Mouse (Mus musculus): ENCODE measurements around the gene Gart. TPM values are rescaled to one million over a fixed set of nuclear protein-coding genes. Genes with fewer than 3 reads are reported as not detected.

The Gart gene
- polyA plus RNA-seq, 1 experiment from 2014 or later = 62.1 TPM

- Histone ChIP-seq H3K9me3 (no peaks in the 10 kb centered on the region), H3K9ac (no peak overlapping the region), H3K36me3 (peaks cover 89% of the 10 kb centered on the region), H3K4me2 (no peak overlapping the region), H3K4me3 (no peak overlapping the region), H3K4me1 (replicated peaks) (peaks cover 18% of the 10 kb centered on the region), H3K27ac (replicated peaks) (no peak overlapping the region), H3K27me3 (no peaks in the 10 kb centered on the region)
- WGBS = 95% methylated on average over 3 of the region's 3 CpGs
- ATAC-seq (ENCODE audit: low read depth) = no peak
Observed at GRCm38 (mm10) chr16:91663795-91664194, 17.0 kb upstream of the Gart start.

GRCm38 (mm10) chr16:91662336-91662735 lies 15.6 kb upstream of the Gart start:
- Histone ChIP-seq H3K4me1 (replicated peaks) (peaks cover 18% of the 10 kb centered on the region), H3K9me3 (no peaks in the 10 kb centered on the region), H3K4me3 (no peak overlapping the region), H3K4me2 (no peak overlapping the region), H3K9ac (no peak overlapping the region), H3K27ac (replicated peaks) (no peak overlapping the region), H3K27me3 (no peaks in the 10 kb centered on the region), H3K36me3 (peaks cover 93% of the 10 kb centered on the region)
- WGBS = 94% methylated on average over 16 of the region's 16 CpGs
- no peak for ATAC-seq (ENCODE audit: low read depth)

GRCm38 (mm10) chr16:91661397-91661796 lies 14.6 kb upstream of the Gart start:
- no peak overlapping the region for H3K27ac ChIP-seq (replicated peaks)
- no peak for ATAC-seq (ENCODE audit: low read depth)
- no peak overlapping the region for H3K4me3 ChIP-seq
- 50% methylated on average over 1 of the region's 1 CpGs for WGBS
- peaks cover 18% of the 10 kb centered on the region for H3K4me1 ChIP-seq (replicated peaks)
- H3K36me3 ChIP-seq = peaks cover 93% of the 10 kb centered on the region
- H3K27me3 ChIP-seq = no peaks in the 10 kb centered on the region
- no peaks in the 10 kb centered on the region for H3K9me3 ChIP-seq
- H3K9ac ChIP-seq = no peak overlapping the region
- no peak overlapping the region for H3K4me2 ChIP-seq

GRCm38 (mm10) chr16:91659798-91660197 lies 13.0 kb upstream of the Gart start:
- no peak overlapping the region for H3K27ac ChIP-seq (replicated peaks)
- H3K4me2 ChIP-seq = no peak overlapping the region
- WGBS = 98% methylated on average over 20 of the region's 20 CpGs
- H3K9ac ChIP-seq = no peak overlapping the region
- H3K27me3 ChIP-seq = no peaks in the 10 kb centered on the region
- no peaks in the 10 kb centered on the region for H3K9me3 ChIP-seq
- H3K36me3 ChIP-seq = peaks cover 93% of the 10 kb centered on the region
- H3K4me3 ChIP-seq = no peak overlapping the region
- ATAC-seq (ENCODE audit: low read depth) = no peak
- peaks cover 18% of the 10 kb centered on the region for H3K4me1 ChIP-seq (replicated peaks)

GRCm38 (mm10) chr16:91658471-91658870 lies 11.7 kb upstream of the Gart start:
- H3K4me3 ChIP-seq = no peak overlapping the region
- no peak for ATAC-seq (ENCODE audit: low read depth)
- H3K4me1 ChIP-seq (replicated peaks) = peaks cover 18% of the 10 kb centered on the region
- 96% methylated on average over 5 of the region's 5 CpGs for WGBS
- H3K27ac ChIP-seq (replicated peaks) = no peak overlapping the region
- no peak overlapping the region for H3K4me2 ChIP-seq
- no peaks in the 10 kb centered on the region for H3K27me3 ChIP-seq
- H3K36me3 ChIP-seq = peaks cover 93% of the 10 kb centered on the region
- H3K9ac ChIP-seq = no peak overlapping the region
- no peaks in the 10 kb centered on the region for H3K9me3 ChIP-seq

GRCm38 (mm10) chr16:91657285-91657684 lies 10.5 kb upstream of the Gart start:
- 98% methylated on average over 17 of the region's 17 CpGs for WGBS
- no peak overlapping the region for H3K4me3 ChIP-seq
- no peak overlapping the region for H3K4me2 ChIP-seq
- no peak overlapping the region for H3K9ac ChIP-seq
- 0 out of 2 replicates have a peak, but pooled peaks have one; percentile 23 for ATAC-seq (ENCODE audit: low read depth)
- no peaks in the 10 kb centered on the region for H3K9me3 ChIP-seq
- H3K27me3 ChIP-seq = no peaks in the 10 kb centered on the region
- no peak overlapping the region for H3K27ac ChIP-seq (replicated peaks)
- peaks cover 86% of the 10 kb centered on the region for H3K36me3 ChIP-seq
- H3K4me1 ChIP-seq (replicated peaks) = peaks cover 18% of the 10 kb centered on the region

- Histone ChIP-seq H3K36me3 (peaks cover 81% of the 10 kb centered on the region), H3K27me3 (no peaks in the 10 kb centered on the region), H3K27ac (replicated peaks) (no peak overlapping the region), H3K9me3 (no peaks in the 10 kb centered on the region), H3K4me3 (no peak overlapping the region), H3K4me1 (replicated peaks) (peaks cover 8% of the 10 kb centered on the region), H3K4me2 (no peak overlapping the region), H3K9ac (no peak overlapping the region)
- 98% methylated on average over 9 of the region's 9 CpGs for WGBS
- no peak for ATAC-seq (ENCODE audit: low read depth)
Observed at GRCm38 (mm10) chr16:91655285-91655684, 8.5 kb upstream of the Gart start.

- WGBS = 96% methylated on average over 3 of the region's 3 CpGs
Observed at GRCm38 (mm10) chr16:91652191-91652590, 5.4 kb upstream of the Gart start.

GRCm38 (mm10) chr16:91649781-91650180 lies 3.0 kb upstream of the Gart start:
- Histone ChIP-seq H3K4me2 (peak overlapping the region; percentile 35; the same call in 1 of the 2 replicates), H3K4me3 (no peak overlapping the region), H3K36me3 (peaks cover 26% of the 10 kb centered on the region), H3K27me3 (no peaks in the 10 kb centered on the region), H3K9ac (no peak overlapping the region), H3K27ac (replicated peaks) (no peak overlapping the region), H3K9me3 (no peaks in the 10 kb centered on the region), H3K4me1 (replicated peaks) (peaks cover 28% of the 10 kb centered on the region)
- no peak for ATAC-seq (ENCODE audit: low read depth)

More at GRCm38 (mm10) chr16:91652191-91652590, 5.4 kb upstream of the Gart start:
- H3K9me3 ChIP-seq = no peaks in the 10 kb centered on the region
- H3K36me3 ChIP-seq = peaks cover 50% of the 10 kb centered on the region
- peaks cover 18% of the 10 kb centered on the region for H3K4me1 ChIP-seq (replicated peaks)
- H3K4me3 ChIP-seq = no peak overlapping the region
- H3K27me3 ChIP-seq = no peaks in the 10 kb centered on the region
- no peak overlapping the region for H3K9ac ChIP-seq
- no peak overlapping the region for H3K27ac ChIP-seq (replicated peaks)
- no peak for ATAC-seq (ENCODE audit: low read depth)
- no peak overlapping the region for H3K4me2 ChIP-seq

GRCm38 (mm10) chr16:91649246-91649645 lies 2.5 kb upstream of the Gart start:
- H3K4me2 ChIP-seq = peak overlapping the region; percentile 97
- WGBS = 61% methylated on average over 3 of the region's 3 CpGs
- H3K9ac ChIP-seq = peak overlapping the region; percentile 64
- H3K27me3 ChIP-seq = no peaks in the 10 kb centered on the region
- H3K9me3 ChIP-seq = no peaks in the 10 kb centered on the region
- H3K4me1 ChIP-seq (replicated peaks) = peaks cover 31% of the 10 kb centered on the region
- H3K36me3 ChIP-seq = peaks cover 22% of the 10 kb centered on the region
- ATAC-seq (ENCODE audit: low read depth) = no peak
- H3K4me3 ChIP-seq = peak overlapping the region; percentile 84
- no peak overlapping the region for H3K27ac ChIP-seq (replicated peaks)

GRCm38 (mm10) chr16:91648220-91648550 lies 1.4 kb upstream of the Gart start:
- Histone ChIP-seq H3K36me3 (peaks cover 17% of the 10 kb centered on the region), H3K9me3 (no peaks in the 10 kb centered on the region), H3K4me1 (replicated peaks) (peaks cover 31% of the 10 kb centered on the region), H3K4me2 (peak overlapping the region; percentile 97), H3K27me3 (no peaks in the 10 kb centered on the region), H3K4me3 (peak overlapping the region; percentile 84), H3K27ac (replicated peaks) (peak overlapping the region; percentile 99), H3K9ac (peak overlapping the region; percentile 91)
- WGBS = under 1% methylated on average over 25 of the region's 25 CpGs
- ATAC-seq (ENCODE audit: low read depth) = peak; percentile 68

GRCm38 (mm10) chr16:91647461-91648219 lies 888 bp upstream of the Gart start, which contains the start of gene Son:
TSS of gene Son (plus strand) at chr16:91647506.
- peaks cover 17% of the 10 kb centered on the region for H3K36me3 ChIP-seq
- no peaks in the 10 kb centered on the region for H3K9me3 ChIP-seq
- peak; percentile 98 for ATAC-seq (ENCODE audit: low read depth)
- H3K27ac ChIP-seq (replicated peaks) = peak within 1 kb of the TSS; percentile 99
- no peaks in the 10 kb centered on the region for H3K27me3 ChIP-seq
- peak within 1 kb of the TSS; percentile 93 for H3K9ac ChIP-seq
- peaks cover 31% of the 10 kb centered on the region for H3K4me1 ChIP-seq (replicated peaks)
- peak within 1 kb of the TSS; percentile 97 for H3K4me2 ChIP-seq
- peak within 1 kb of the TSS; percentile 84 for H3K4me3 ChIP-seq
- WGBS = under 1% methylated on average over 70 of the region's 70 CpGs
